Mouse (Mus musculus) urinary bladder, postnatal 25 days (tissue): Measurements from ENCODE around the gene Vmn2r109.
"Not testable (repeated sequence)": the region's sequence is repeated elsewhere in the genome, so short reads cannot be mapped to it uniquely, and the experiment has no call there.

Experiments
- DNase-seq: peaks from one replicate; pipeline ENCODE4 v3.0.0; 2022; ENCODE audit warnings: low spot score

Gene Vmn2r109

DNA sequence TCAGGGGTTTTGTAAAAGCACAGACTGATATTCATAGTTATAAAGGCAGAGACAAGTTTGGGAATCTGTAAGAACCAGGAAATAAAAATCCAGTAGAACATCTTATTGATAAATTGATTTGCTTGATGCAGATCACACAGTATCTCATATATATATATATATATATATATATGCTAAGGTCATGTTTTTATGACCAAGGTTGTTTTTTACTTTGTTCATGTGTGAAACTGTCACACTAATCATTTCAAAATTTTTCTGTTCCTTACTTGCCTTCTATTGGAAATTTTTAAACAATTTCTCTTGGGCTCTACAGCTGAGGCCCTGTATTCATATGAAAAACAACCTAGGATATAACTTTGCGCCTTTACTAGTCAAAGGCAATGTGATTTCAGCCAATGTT is at the start of gene Vmn2r109:
TSS of gene Vmn2r109 (minus strand) at position 101 of the 400 bp plus-strand sequence.
- DNase-seq = no peak

DNA sequence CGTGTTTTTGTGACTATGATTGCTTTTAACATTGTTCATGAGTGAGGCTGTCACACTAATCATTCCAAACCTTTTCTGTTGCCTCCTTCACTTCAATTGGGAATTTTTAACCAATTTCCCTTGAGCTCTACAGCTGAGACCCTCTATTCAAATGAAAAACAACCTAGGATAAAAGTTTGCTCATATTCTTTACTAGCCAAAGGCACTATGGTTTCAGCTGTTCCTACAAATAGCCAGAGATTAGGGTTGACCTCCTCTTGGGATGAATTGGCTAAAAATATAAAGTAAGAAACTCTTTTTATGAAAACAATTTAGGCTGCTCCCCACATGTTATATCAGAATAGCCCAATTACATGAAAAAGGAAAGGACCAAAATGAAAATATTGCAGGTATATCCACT is 31.8 kb upstream of the Vmn2r109 start, which contains the start of gene Vmn2r110:
TSS of gene Vmn2r110 (minus strand) at position 101 of the 400 bp plus-strand sequence.
- DNase-seq = no peak

DNA sequence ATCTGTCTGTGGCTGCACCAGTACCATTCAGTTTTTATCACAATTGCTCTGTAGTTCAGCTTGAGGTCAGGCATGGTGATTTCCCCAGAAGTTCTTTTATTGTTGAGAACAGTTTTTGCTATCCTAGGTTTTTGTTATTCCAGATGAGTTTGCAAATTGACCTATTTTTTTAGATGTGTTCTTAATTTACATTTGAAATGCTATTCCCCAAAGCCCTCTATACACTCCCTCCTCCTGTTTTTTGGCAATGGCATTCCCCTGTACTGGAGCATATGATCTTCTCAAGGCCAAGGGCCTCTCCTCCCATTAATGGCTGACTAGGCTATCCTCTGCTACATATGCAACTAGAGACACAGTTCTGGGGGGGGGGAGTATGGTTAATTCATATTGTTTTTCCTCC is 56.3 kb downstream of the Vmn2r109 start:
- DNase-seq = not testable (repeated sequence)

DNA sequence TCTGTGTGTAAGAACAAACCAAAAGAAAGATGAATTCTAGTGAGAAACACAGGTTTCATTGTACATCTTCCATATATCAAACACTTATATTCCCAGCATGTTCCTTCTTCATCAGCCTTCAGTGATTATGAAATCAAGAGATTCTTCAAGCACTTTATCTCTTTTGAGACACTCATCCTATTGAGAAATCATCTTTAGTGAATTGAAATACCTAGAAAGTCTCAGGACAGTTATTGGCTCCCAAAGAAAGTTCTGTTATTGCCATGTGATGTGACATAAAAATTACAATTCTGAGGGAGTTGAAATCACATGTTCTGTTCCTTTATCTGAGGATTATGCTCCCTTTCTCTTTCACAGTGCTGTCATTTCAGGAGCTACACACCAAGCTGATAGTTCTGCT is 66.7 kb downstream of the Vmn2r109 start, which contains the start of gene Vmn1r225:
TSS of gene Vmn1r225 (plus strand) at position 301 of the 400 bp plus-strand sequence.
- no peak for DNase-seq
